Mouse (Mus musculus): ENCODE data around the gene Hdac9.

DNA sequence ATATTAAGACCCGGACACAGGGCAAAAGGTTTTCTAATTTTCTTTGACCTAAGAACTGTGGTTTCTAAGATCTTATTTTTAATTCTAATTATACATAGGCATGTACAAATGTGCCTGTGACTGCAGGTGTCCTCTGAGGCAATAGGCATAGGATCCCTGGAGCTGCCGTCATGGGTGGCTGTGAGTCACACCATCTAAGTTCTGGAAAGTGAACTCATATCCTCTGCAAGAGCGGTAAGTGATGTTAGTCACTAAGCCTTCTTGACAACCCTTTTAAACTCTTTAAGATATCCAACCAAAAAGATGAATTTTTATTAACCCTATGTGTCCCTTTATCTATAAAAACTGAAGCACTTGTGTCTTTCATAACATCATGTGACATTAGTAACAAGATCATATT lies 304.4 kb downstream of the Hdac9 start:
- TF ChIP-seq POLR2A (IDR thresholded peaks at IDR 0.05; ENCODE audit: low read depth, low read length): no peak
- TF ChIP-seq CTCF (conservative IDR thresholded peaks at IDR 0.05; ENCODE audit: insufficient read depth, insufficient read length, low read depth, low read length): no peak
